Mouse (Mus musculus) heart, adult 8-10 months (tissue): ENCODE measurements around the gene Tnfsf11. TPM values are rescaled to one million over a fixed set of nuclear protein-coding genes. Genes with fewer than 3 reads are reported as not detected.

Experiments used
- DNase-seq: peaks from one replicate; pipeline ENCODE4 v3.0.0; 2022; ENCODE audit warnings: low spot score
- total RNA-seq, 4 experiments: library from RNA; stranded (reverse); gene quantifications; 2 replicates each; pipeline ENCODE4 v1.2.4; 2022

Gene Tnfsf11
- not detected for total RNA-seq

DNA sequence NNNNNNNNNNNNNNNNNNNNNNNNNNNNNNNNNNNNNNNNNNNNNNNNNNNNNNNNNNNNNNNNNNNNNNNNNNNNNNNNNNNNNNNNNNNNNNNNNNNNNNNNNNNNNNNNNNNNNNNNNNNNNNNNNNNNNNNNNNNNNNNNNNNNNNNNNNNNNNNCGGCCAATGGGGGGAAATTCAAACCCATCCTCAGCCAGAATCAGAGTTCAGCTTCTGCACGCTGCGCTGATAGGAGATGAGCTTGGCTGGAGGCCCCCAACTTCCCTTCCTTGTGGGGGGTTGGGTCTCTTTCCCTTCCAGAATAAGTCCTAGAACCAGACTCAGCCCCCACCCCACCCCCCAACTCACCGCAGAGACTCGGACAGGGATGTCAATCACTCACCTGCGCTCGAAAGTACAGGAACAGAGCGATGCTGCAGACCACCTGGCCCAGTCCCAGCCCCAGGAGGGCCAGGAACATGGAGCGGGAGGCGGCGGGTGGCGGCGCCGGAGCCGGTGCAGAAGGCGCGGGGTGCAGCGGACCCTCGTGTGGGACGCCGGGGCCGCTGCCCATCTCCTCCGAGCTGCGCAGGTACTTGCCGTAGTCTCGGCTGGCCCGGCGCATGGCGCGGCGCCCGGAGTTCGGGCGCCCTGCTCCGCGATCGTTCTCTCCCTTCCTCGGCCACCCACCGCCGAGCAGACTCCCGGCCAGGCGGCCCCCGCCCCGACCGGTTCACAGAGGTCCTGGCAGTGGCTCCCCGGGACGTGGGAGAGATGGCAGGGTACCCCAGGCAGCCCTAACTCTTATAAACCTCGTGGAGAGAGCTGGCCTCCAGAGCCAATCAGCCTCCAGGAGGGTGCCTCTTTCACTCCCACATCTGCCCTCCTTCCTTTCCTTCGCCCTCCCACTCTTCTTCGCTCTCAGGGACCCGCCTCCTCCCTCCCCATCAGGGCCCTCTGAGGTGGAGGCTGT, at the start of gene Tnfsf11:
Tnfsf11 (minus strand) TSS at position 758 of the 952 bp plus-strand sequence.
- DNase-seq: no peak

GRCm38 (mm10) chr14:78356764-78357163, 48.9 kb upstream of the Tnfsf11 start:
- DNase-seq: no peak

DNA sequence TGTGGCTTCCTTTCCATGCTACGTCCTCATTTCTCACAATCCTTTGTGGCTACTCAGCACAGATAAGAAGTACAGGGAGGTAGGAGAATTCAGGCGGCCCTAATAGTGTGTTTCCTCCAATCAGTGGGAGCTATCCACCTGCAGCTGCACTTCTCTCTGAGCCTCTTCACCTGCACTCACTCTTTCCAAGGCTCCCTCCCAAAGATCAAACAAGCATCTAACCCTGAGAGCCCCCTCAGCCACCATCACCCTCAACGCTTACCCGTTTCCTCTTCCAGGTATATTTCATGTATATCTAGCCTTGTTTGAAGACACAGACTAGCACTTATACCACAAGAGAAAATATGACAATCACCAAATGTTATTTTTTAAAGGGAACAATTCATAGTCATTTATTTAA, 47.5 kb upstream of the Tnfsf11 start:
- no peak for DNase-seq

DNA sequence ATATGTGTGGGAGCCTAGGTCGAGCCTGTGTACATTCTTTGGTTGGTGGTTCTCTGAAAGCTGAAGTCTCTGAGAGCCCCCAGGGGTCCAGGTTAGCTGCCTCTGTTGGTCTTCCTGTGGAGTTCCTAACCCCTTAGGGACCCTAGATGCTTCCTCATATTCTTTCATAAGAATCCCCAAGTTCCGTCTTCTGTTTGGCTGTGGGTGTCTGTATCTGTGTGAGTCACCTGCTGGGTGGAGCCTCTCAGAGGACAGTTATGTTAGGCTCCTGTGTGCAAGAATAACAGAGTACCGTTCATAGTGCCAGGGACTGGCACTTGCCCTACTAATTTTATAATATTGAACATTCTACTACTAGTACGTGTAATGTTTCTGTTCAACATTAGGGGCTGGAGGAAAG, 45.0 kb upstream of the Tnfsf11 start:
- DNase-seq: no peak

DNA sequence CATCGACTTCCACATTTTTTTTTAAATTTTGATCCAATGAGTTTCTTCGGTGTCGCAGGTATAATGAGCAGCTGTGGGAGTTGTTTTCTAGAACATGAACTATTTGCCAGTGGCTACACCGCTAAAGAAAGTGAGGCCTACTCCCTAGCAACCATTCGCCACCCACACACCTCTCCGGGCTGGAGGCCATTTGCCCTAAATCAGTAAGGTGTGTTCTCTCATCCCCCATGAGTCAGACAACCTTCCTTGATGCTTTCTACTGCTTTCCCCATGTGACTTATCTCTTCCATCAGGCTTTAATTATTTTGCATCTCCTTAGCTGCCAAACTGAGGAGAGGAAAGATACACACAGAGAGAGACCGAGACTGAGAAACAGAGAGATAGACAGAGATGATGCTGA, 43.7 kb upstream of the Tnfsf11 start:
- no peak for DNase-seq

DNA sequence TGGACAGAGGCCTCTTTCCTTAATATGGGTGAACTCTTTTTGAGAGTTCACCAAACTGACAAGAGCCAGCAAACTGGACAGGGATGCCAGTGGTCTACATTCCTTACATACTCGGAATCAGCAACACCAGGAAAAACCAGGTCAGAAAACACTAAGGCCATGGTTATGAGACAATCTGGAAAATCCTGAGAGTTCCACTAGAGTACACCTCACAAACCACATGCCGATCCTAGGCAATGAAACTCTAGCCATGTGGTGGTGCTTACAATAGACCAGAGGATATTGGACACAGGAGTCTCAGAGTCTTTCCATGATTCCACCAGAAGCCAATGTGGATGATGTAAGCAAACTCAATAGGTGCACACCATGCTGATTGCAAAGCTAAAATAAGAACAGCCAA, 39.9 kb upstream of the Tnfsf11 start:
- DNase-seq: no peak

DNA sequence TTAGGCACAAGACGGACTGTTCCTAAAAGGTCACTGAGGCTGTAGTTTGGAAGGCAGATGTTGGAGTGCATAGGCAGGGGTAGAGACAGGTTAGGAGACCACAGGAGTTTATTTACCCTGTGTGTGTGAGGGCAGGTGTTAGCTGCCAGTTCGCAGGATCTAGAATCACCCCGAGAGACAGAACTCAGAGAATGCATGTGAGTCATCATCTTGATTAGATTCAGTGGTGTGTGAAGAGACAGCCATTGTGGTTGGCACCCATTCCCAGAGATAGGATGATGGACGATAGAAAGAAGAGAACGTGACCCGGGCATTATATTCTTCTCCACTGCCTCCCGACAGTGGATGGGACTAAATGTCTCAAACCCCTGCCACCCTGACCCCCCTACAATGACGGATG, 35.2 kb upstream of the Tnfsf11 start:
- no peak for DNase-seq

GRCm38 (mm10) chr14:78342146-78342545, 34.3 kb upstream of the Tnfsf11 start:
- DNase-seq: no peak

- DNase-seq: no peak
Observed at GRCm38 (mm10) chr14:78333341-78333740, 25.5 kb upstream of the Tnfsf11 start.

DNA sequence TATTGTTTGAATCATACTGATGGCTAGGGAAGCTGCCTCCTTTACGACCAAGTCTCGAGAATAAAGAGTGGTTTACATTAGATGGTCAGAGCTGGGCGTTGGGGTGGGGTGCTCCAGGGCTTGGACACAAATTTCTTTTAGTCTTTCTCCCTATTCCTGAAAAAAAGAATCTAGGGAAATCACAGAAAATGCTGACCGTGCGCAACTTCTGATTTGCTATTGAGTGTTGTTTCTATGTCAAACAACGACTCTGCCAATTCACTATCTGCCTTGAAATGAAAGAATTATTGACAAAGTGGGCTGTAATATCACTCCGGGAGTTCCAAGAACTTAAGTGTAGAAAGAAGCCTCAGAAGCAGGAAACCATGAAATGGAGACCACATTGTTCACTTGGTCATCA, 23.5 kb upstream of the Tnfsf11 start:
- no peak for DNase-seq

DNA sequence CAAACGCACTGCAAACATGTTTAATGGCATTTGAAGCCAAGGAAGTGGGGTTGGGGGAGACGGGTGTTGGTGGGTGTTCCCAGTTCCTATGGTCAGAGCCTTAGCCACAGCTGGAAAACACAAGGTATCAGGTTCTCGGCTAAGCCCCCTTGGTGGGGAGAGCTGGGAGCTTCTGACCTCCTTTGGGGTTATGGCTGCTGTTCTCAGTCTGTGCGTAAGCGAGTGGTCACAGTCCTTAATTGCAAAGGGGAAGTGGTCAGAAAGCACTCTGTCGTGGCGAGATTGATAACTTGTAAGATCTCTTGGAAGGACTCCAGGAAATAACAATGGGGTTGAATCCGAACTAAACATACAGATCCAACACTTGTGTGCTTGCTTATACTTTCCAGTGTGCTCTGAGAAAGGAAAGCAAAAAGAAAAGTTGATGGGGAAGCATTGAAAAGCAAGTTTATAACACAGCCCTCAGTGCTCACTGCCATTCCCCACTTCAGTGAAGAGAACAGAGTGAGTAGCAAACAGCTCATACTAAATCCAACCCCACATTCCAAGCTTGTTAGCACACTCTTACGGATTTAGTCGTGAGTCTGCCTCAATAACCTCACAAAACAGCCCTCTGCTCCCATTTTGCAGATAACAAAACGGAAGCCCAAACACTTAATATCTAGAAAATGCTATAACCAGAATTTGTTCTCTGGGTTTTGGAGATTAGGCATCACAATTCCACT, 22.9 kb upstream of the Tnfsf11 start:
- DNase-seq: no peak

- no peak for DNase-seq
Observed at GRCm38 (mm10) chr14:78329765-78330451, 22.1 kb upstream of the Tnfsf11 start.

- DNase-seq: no peak
Observed at GRCm38 (mm10) chr14:78323356-78323755, 15.5 kb upstream of the Tnfsf11 start.

DNA sequence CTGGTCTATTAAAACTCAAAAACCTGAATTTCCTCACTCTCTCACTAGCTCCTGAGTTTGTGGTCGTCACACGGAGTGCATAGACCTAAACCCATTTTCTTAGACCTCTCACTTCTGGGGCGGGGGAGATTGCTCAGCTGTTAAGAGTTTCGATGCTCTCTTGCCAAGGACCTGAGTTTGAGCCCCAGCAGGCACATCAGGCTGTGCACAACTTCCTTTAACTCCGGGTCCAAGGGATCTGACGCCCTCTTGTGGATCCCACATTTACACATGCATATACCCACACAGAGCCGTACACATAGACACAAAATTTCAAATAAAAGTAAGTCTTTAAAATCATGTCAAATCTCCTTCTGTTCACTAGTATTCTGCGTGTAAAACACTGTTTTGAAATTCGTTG, 15.1 kb upstream of the Tnfsf11 start:
- DNase-seq: no peak

DNA sequence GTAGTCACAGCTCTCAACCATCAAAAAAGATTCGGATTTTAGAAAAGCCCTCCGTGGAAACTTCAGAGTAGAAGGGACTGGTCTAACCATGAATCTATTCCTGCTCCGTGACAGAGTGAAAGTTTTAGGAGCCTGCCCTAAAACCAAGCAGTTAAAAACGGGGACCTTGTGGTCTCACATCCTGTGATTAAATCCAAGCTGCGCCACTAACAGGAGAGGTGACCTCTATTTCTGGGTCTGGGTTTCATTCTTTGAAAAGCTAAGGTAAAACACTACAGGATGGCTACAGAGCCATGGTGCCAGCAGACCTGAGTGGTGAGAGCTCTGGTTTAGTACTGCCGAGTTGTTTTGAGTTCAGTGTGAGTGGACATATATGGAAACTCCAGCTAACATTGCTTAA, 12.4 kb upstream of the Tnfsf11 start:
- no peak for DNase-seq

DNA sequence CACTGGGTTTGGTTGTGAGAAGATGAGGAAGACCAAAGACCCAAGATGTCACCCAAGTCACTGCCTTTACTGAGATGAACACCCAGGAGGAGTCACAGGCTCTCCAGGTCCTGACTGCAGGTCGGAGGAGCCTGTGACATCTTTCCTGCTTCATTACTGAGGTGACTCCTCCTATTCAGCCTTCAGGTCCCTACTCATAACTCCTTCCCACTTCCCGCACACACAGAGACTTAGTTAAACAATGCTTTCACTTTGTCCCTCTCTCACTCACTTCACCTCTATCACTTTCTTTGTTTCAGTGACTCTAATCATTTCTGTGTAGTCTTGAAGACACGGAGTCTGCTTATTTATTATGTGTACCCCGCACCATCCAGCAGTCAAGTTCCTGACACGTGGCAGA, 11.7 kb upstream of the Tnfsf11 start:
- no peak for DNase-seq

GRCm38 (mm10) chr14:78319000-78319399, 11.2 kb upstream of the Tnfsf11 start:
- DNase-seq: no peak

DNA sequence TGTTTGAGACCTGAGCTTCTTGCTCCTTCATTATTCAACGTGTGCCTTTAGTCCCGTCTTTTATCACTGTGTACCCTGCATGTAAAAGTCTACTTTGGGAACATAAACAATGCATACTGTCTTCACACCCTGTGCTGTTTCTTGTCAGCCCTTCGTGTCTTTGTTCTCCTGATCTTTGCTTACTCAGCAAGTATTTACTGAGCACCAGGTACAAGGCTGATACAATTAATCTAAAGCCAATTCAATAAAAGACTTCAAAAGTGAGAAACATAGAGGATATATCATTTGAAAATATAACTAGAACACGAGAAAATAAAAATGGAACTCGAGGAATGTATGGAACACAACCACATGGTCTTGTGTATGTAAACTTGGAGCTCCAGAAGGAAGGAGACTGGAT, 9.8 kb upstream of the Tnfsf11 start:
- no peak for DNase-seq

- no peak for DNase-seq
Observed at GRCm38 (mm10) chr14:78300914-78301313, 6.9 kb downstream of the Tnfsf11 start.

DNA sequence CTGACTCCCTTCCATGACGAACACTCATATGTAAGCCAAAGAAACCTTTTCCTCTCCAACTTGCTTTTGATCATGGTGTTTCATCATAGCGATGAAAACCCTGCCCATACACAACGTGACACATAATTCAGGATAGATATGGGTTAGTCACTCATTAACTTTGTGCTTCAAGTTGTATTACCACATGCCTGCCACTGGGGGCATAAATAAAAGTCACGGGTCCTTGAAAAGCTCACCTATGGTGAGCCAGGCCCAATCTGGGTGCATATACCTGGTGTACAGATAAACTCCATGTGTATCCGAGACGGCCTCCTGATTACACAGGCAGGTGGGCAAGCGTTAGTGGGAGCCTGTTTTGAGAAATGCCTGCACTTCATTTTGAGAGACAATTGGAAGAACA, 15.2 kb downstream of the Tnfsf11 start:
- DNase-seq: no peak

DNA sequence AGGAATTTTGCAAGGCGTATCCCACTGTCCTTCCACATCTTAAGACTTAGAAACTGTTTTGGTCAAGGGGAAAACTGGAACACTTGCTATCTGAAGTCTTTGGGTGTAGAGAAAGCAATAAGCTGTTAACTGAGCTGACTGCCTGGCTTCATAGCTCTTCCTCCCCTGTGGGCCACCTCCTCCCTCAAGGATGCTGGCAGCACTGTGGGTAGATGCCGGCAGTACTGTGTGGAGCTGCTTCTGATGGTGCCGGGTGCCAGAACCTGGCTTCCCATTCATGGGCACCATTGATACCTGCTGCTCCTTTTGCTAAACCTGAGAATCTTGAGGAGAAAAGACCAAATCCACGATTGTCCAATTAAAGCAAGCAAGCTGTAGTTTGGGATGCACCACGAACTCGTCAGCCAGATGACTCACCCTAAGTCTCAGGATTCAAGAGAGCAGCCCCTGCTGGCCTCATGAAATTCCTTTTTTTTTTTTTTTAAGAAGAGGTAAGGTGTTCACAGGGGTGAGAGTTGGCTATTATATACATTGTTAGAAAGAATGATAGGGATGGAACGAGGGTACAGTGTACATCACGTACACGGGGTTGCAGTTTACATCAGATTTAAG, 17.8 kb downstream of the Tnfsf11 start:
- no peak for DNase-seq

DNA sequence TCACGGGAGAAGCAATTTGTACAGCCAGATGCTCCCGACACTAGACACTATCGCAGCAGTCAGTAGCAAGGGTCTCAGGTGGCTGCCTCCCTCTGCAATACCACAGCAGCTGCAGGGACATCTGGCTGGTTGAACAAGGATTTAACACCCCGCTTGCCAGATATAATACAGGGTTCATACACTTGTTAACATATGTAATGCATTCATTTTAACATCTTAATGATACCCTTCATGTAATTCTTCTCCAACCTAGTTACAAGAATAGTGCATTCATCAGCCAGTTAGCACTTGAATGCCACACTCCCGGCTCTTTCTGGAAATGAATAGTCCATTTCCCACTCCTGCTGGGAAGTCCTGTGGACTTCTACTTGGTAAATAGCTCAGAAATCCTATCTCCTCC, 18.9 kb downstream of the Tnfsf11 start:
- DNase-seq: no peak
